Mouse (Mus musculus): Measurements from ENCODE around the gene Wdr61. TPM values are rescaled to one million over a fixed set of nuclear protein-coding genes. Genes with fewer than 3 reads are reported as not detected.

The Wdr61 gene
- total RNA-seq, 2 experiments from 2014 or later = 60.1 to 61.9 TPM

DNA sequence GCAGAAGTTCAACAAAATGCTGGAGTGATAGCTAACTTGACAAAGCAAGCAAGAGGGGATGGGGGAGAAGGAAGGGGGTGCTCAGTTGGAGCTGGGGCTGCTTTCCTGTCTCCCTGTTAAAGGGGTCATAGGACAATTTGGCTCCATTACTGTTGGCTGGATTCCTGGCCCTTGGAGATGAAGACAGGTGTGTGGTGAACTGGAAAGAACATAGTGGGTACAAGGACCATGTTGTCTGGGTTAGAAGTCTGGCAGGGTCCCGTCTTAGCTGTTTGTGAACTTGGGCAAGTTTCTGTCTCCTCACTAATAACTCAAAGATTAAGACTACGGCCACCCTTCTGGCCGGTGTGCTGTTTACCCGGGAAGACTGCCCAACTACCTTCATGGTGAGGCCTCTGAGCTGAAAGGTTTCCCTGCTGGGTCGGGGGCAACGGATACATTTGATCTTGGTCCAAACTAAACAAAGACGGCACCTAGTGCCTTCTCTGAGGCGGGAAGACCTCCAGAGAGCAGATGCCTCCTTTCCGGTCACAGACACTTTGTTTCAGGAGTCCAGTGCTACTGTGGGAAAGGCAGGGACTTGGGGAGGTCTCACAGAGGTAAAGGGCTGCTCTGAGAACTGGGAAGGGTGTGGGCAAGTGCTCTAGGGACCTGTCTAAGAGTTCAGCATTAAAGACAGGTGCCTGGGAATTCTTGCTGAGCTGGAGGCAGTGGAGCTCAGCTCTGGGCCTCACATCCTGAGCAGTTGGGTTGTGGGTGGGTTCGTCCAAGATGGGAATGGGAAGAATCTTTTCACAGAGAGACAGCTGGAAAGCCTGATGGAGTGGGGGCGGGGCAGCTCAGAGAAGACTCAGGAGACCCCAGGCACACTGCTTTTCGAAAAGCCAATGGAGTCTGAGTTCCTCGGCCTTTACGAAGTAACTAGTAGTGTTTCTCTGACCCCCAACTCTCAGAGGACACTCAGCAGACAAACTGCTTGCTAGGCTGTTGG is 46.8 kb downstream of the Wdr61 start:
- peak; percentile 43 to 78 for DNase-seq (ENCODE audit: low spot score in 2 of 2)

DNA sequence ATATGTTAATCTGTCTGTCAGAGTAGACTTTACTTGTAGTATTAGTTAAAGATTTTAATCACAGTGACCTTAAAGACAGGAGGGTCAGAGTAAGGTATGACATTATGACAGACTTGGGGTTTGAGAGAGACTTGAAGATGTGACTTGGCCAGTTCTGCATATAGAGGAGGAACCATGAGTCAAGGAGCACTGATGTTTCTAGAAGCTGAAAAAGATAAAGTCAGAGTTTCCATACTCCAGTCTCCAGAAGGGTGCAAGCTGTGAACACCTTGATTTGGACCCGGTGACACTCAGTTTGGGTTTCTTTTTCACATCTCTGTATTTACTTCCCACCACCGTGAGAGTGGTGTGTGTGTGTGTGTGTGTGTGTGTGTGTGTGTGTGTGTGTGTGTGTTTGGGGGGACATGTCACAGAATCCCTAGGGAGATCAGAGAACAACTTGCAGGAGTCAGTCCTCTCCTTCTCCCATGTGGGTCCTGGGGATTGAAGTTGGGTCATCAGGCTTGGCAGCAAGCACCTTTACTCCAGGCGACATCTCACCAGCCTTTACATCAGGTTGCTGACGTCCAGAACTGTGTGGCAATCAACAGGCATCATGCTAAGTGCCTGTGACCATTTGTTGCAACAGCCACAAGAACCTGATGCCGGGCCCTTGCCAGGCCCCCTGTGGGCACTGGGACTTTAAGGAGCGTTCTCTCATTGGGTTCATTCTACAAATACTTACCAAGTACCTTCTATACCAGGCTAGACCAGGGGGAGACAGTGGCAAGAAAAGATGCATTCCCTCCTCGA is 50.3 kb downstream of the Wdr61 start:
- DNase-seq (ENCODE audit: low spot score in 2 of 2) = no peak

DNA sequence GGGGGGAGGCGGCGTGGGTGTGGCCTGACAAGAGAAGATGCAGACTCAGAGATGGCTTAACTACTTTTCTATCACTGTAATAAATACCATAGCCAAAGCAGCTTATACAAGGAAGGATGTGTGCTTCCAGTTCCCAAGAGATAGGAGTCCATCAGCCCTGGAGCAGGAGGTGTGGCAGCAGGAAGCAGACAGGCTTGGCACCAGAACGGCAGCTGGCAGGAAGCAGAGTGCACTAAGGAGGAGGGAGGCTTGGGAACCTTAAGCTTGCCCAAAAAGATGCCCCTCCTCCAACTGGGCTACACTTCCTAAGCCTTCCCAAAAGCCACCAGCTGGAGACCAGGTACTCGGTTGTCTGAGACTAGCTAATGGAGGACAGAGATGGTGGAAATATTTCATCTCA is 51.5 kb downstream of the Wdr61 start:
- no peak for DNase-seq (ENCODE audit: low spot score in 2 of 2)

DNA sequence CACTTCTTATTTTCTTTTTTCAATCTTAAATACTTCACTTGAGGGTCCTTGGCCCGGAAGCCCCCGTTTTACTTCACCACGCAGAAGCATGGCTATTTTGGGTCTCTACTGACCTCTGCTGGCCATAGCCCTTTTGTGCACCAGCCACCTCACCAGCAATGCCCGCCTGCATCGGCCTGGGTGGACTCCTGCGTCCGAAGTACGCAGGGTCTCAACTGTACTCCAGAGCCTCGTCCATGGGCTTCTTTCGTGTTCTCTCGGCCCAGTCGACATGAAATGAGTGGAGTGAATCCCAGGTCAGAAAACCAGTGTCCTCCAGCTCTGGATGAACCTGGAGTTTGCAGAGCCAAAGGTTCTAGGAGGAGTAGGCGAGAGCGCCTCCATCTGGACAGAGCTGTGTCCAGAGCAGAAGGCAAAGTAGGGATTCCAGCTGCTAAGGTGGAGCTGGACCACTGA is 57.8 kb downstream of the Wdr61 start:
- DNase-seq (ENCODE audit: low spot score in 2 of 2) = peak; percentile 54 to 86

DNA sequence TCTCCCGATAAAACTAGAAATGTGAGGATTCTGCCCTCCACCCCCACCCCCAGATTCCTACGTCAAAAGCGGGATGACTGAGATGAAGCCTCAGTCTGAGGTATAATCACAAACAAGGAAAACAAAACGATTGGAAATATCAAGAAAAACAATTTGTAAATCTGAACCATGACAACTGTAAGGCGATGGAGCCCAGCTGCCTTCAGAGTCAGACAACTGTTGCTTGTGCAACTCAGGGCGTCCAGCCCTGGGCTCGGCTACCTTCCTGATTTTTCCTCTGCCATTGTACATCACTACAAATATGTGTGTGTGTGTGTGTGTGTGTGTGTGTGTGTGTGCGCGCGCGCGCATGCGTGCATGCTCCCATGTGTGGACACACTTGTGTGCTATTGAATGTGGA is 60.4 kb downstream of the Wdr61 start:
- no peak for DNase-seq (ENCODE audit: low spot score in 2 of 2)

DNA sequence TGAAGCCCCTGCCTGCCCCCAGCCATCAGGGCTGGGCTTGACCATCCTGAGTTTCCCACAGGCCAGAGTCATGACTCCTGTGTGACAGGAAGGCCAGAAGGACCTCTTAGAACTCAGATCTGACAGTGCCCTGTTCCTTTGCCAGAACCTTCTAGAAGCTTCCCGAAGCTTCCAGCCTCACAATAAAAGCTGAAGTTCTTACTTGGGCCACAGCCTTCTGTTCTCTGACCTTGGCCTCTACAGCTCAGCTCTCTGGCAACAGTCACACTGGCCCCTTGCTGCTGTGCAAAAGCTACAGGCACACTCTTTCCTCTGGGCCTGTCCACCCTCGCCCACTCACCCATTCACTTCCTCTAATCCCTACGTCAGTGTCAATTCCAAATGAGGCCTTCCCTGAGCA is 62.4 kb downstream of the Wdr61 start:
- DNase-seq (ENCODE audit: low spot score in 2 of 2) = no peak

DNA sequence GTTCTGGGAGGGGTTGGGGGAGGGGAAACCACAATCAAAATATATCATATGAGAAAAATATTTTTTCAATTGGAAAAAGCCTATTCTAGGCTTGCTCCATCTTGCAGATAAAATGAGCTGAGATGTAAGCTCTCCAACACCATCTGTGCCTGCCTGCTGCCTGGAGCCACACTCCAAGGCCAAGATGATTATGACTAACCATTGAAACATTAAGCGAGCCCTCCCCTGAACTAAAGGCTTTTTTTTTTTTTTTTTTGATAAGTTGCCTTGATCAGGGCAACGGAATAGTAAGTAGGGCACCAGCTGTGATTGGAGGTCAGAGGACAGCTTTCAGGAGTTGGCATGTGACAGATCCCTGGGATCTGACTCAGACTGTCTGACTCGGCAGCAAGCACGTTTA is 65.9 kb downstream of the Wdr61 start:
- peak; percentile 64 to 82 for DNase-seq (ENCODE audit: low spot score in 2 of 2)

DNA sequence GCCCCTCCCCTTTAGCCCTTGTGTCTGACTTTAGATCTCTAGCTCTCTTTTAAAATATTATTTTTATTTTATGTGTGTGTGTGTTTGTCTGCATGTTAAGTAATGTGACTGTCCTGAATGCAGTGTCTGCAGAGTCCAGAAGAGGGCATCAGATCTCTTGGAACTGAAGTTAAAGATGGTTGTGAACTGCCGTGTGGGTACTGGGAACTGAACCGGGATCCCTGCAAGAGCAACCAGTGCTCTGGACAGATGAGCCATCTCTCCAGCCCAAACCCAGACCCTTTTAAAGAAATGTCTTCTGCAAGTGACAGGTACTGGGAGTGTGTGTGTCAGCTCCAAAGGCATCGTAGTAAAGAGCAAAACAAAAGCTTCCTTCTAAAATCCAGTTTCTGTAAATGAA is 68.2 kb downstream of the Wdr61 start:
- DNase-seq (ENCODE audit: low spot score in 2 of 2) = no peak

Small RNAs within 50 kb of the gene (microRNA-seq; reads per million reads assigned to microRNA genes)
- 0.98 to 0.99 reads per million in 2 experiments for gene Mir5710

Other genes with a start within 250 kb of the Wdr61 start
- gene Dmxl2, start 232.9 kb downstream of the Wdr61 start, total RNA-seq (2021) = 100 to 1,000 TPM; 192 to 201 TPM
- gene Sh2d7, start 195.5 kb downstream of the Wdr61 start, total RNA-seq (2021) = under 1 TPM in 1 of 2 experiments, not detected in 1; 0.10 TPM
- 10 to 100 TPM; 23.8 to 24.7 TPM for gene Cib2, start 174.3 kb downstream of the Wdr61 start, total RNA-seq (2021)
- gene Idh3a, start 148.2 kb downstream of the Wdr61 start, total RNA-seq (2021) = 100 to 1,000 TPM; 172 to 174 TPM
- 100 to 1,000 TPM; 106 to 117 TPM for gene Acsbg1, start 72.6 kb downstream of the Wdr61 start, total RNA-seq (2021)
- 10 to 100 TPM; 57.4 to 63.9 TPM for gene Dnaja4, start 35.6 kb downstream of the Wdr61 start, total RNA-seq (2021)
- gene Crabp1, start 30.2 kb upstream of the Wdr61 start, total RNA-seq (2021) = 1 to 10 TPM in 1 of 2 experiments, not detected in 1; 1.2 TPM
- gene Ireb2, start 129.3 kb upstream of the Wdr61 start, total RNA-seq (2021) = 10 to 100 TPM; 49.0 to 49.3 TPM
- gene Hykk, start 182.8 kb upstream of the Wdr61 start, total RNA-seq (2021) = 1 to 10 TPM; 2.7 to 2.8 TPM
- gene Psma4, start 216.3 kb upstream of the Wdr61 start, total RNA-seq (2021) = 100 to 1,000 TPM; 120 to 123 TPM
- gene AY074887, start 216.5 kb upstream of the Wdr61 start, total RNA-seq (2021) = not detected
- gene Chrna5, start 246.4 kb upstream of the Wdr61 start, total RNA-seq (2021) = 1 to 10 TPM; 8.2 to 9.0 TPM

Data from layer of hippocampus, adult 18-20 months (tissue).